Mouse (Mus musculus) mesoderm, embryonic 11.5 days (tissue): ENCODE results near the gene Hint3.

Experiments used
- DNase-seq: peaks from one replicate; pipeline ENCODE4 v3.0.0-alpha.2; 2012; ENCODE audit warnings: low read depth, low spot score

Gene Hint3

DNA sequence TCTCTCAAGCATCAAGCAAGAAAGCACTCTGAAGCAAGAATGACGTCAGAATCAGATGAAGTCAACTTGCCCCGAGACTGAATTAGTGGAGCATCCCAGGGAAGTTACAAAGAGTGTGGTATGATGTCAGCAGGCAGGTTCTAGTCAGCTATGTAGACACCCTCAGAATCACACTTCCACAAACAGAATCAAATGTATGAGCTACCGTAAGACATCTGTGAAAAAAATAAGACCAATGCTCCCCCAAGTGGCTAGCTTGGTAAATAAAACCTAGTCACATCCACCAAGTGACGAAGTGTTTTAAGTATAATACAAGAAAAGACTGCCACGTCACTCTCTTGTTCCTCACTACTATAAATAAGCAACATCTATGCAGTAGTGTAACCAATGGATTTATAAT is 42.4 kb downstream of the Hint3 start:
- DNase-seq: no peak

DNA sequence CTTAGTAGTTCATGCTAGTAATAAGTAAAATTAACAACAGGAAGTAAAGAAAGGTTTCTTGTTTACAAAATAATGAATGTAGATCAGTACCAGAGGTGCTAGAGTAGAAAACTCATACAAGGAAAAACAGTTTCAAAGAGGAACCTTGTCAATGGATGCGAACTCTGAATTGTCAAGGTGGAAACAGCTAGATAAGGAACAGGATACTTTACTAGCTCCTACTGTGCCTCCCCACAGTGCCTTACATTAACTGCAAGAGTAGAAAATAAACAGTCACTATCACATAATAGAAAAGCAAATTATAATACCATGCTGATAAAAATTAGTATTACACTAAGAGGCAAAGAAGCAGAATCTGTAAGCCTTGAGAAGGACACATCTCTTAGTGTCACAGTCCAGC is 43.7 kb downstream of the Hint3 start:
- no peak for DNase-seq

DNA sequence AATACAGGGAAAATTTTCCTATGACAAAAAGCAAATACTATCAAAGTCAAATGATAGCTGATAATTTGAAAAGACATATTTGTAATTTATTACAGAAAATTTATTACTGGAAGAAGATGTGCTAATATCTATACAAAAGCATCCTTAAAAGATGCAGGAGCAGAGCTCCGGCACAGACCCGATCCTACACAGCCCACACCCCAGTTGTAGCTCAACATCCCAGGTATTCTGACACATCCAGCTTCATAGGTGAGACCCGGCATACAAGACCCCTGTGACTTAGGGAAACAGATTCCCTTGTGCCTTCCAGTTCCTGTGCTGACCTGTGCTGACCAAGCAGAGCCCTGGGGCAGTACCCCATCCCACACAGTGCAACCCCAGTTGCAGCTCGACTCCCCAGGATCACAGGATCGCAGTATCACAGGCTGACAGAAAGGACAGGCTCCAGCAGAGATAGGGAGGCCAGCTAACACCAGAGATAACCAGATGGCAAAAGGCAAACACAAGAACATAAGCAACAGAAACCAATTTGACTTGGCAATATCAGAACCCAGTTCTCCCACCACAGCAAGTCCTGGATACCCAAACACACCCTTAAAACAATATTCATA is 51.7 kb downstream of the Hint3 start:
- DNase-seq: no peak

- DNase-seq: no peak
These were observed 63.1 kb downstream of the Hint3 start for GRCm38 (mm10) chr10:30566364-30566763.

GRCm38 (mm10) chr10:30564651-30565050 is 64.8 kb downstream of the Hint3 start:
- DNase-seq: no peak
